Mouse (Mus musculus) left cerebral cortex, postnatal 4 days (tissue): ENCODE results near the gene Myo18b. TPM values are rescaled to one million over a fixed set of nuclear protein-coding genes. Genes with fewer than 3 reads are reported as not detected.

Experiments used
- DNase-seq: peaks from one replicate; pipeline ENCODE4 v3.0.0-alpha.2; 2022
- intact Hi-C: fragments of 180-260 bp; cut with DNase I; formaldehyde crosslinking; loops from one replicate; pipeline ENCODE4 v1.15.1; 2025
- total RNA-seq, 2 experiments: library from RNA; stranded (reverse); gene quantifications; 2 replicates each; pipeline ENCODE4 v1.2.3; 2021

Gene Myo18b
- total RNA-seq, 2 experiments from 2014 or later: 5.6 to 6.8 TPM

GRCm38 (mm10) chr5:112877391-112878115 lies 18.6 kb downstream of the Myo18b start:
- intact Hi-C loops: no loop called here
- DNase-seq: no peak

- intact Hi-C loops: no loop called here
These were observed 19.2 kb downstream of the Myo18b start for GRCm38 (mm10) chr5:112876846-112877390.

GRCm38 (mm10) chr5:112872999-112873398 lies 23.2 kb downstream of the Myo18b start:
- intact Hi-C loops: no loop called here
- DNase-seq: no peak

More at GRCm38 (mm10) chr5:112876846-112877390, 19.2 kb downstream of the Myo18b start:
- peak; percentile 47 for DNase-seq

GRCm38 (mm10) chr5:112870729-112871128 lies 25.4 kb downstream of the Myo18b start:
- peak; percentile 87 for DNase-seq
- intact Hi-C loops: loop anchor here (2.0 kb wide), 1 partner anchor 184 kb away; no protein-coding TSS in a partner anchor

- no peak for DNase-seq
- intact Hi-C loops: loop anchor here (10.0 kb wide), 1 partner anchor 434 kb away; no protein-coding TSS in a partner anchor
These were observed 27.5 kb downstream of the Myo18b start for GRCm38 (mm10) chr5:112868620-112869019.

GRCm38 (mm10) chr5:112864719-112865367 lies 31.3 kb downstream of the Myo18b start:
- peak; percentile 73 for DNase-seq
- intact Hi-C loops: loop anchor here (10.0 kb wide), 1 partner anchor 430 kb away; no protein-coding TSS in a partner anchor

- peak; percentile 77 for DNase-seq
- intact Hi-C loops: loop anchor here (10.0 kb wide), 1 partner anchor 425 kb away; no protein-coding TSS in a partner anchor
These were observed 36.7 kb downstream of the Myo18b start for GRCm38 (mm10) chr5:112859379-112860035.

- intact Hi-C loops: no loop called here
- peak; percentile 91 for DNase-seq
These were observed 43.0 kb downstream of the Myo18b start for GRCm38 (mm10) chr5:112853179-112853578.

GRCm38 (mm10) chr5:112851389-112851788 lies 44.8 kb downstream of the Myo18b start:
- intact Hi-C loops: no loop called here
- no peak for DNase-seq

- peak; percentile 77 for DNase-seq
- intact Hi-C loops: loop anchor here (10.0 kb wide), 1 partner anchor 274 kb away; the partner anchor contains the start of gene Sez6l
These were observed 47.4 kb downstream of the Myo18b start for GRCm38 (mm10) chr5:112848586-112849280.

GRCm38 (mm10) chr5:112847985-112848542 lies 48.1 kb downstream of the Myo18b start:
- intact Hi-C loops: loop anchor here (10.0 kb wide), 1 partner anchor 273 kb away; the partner anchor contains the start of gene Sez6l
- no peak for DNase-seq

- no peak for DNase-seq
- intact Hi-C loops: loop anchor here (10.0 kb wide), 1 partner anchor 271 kb away; the partner anchor contains the start of gene Sez6l
These were observed 50.0 kb downstream of the Myo18b start for GRCm38 (mm10) chr5:112846146-112846545.

GRCm38 (mm10) chr5:112844460-112844859 lies 51.7 kb downstream of the Myo18b start:
- intact Hi-C loops: loop anchor here (10.0 kb wide), 1 partner anchor 270 kb away; the partner anchor contains the start of gene Sez6l
- no peak for DNase-seq

GRCm38 (mm10) chr5:112843676-112844257 lies 52.4 kb downstream of the Myo18b start:
- no peak for DNase-seq
- intact Hi-C loops: loop anchor here (10.0 kb wide), 1 partner anchor 269 kb away; the partner anchor contains the start of gene Sez6l

GRCm38 (mm10) chr5:112842696-112843095 lies 53.5 kb downstream of the Myo18b start:
- intact Hi-C loops: loop anchor here (10.0 kb wide), 1 partner anchor 268 kb away; the partner anchor contains the start of gene Sez6l
- no peak for DNase-seq

GRCm38 (mm10) chr5:112841850-112842249 lies 54.3 kb downstream of the Myo18b start:
- DNase-seq: no peak
- intact Hi-C loops: loop anchor here (10.0 kb wide), 1 partner anchor 267 kb away; the partner anchor contains the start of gene Sez6l

GRCm38 (mm10) chr5:112834896-112835295 lies 61.3 kb downstream of the Myo18b start:
- intact Hi-C loops: no loop called here
- DNase-seq: no peak

GRCm38 (mm10) chr5:112833866-112834265 lies 62.3 kb downstream of the Myo18b start:
- DNase-seq: no peak
- intact Hi-C loops: no loop called here
